Mouse (Mus musculus): ENCODE data around the gene Synj1. TPM values are rescaled to one million over a fixed set of nuclear protein-coding genes. Genes with fewer than 3 reads are reported as not detected.

The Synj1 gene
- polyA plus RNA-seq, 1 experiment, result 15.6 TPM

DNA sequence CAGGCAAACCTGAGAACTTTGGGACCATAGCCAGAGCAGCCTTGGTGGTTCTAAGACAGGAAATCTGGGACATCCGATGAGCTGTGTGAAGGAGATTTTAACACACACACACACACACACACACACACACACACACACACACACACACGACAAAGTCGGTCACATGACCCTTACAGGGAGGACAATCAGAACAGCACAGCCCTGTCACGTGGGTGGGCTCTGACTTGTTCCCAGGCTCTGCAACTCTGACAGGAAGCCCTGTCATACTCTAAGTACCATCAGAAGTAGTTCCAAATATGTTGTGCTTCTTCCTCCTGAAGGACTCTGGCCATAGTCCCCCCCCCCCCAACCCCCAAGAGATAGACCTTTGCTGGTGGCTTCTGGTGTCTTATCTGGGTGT is 109.7 kb downstream of the Synj1 start:
- WGBS, result 53% methylated on average over 4 of the region's 4 CpGs
- no peak for DNase-seq (ENCODE audit: low read depth, low spot score)

DNA sequence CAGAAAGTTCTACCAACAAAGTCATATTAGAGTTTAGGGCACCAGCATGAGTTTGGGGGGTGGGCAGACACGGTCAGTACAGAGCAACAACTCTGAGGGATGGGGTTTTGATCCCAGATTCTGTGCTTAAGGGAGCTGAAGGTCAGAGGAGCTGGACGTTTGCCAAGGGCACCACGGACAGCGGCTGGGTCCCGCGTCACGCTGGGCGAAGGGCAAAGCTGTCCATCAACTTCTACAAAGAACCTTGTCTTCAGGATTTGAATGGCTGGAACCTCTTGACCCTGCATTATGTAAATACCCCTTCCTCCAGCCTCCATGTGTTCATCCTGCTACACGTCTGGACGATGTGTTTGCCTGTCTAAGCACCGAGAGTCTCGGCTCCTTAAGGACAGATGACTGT is 111.6 kb downstream of the Synj1 start:
- WGBS, result 36% methylated on average over 12 of the region's 12 CpGs

DNA sequence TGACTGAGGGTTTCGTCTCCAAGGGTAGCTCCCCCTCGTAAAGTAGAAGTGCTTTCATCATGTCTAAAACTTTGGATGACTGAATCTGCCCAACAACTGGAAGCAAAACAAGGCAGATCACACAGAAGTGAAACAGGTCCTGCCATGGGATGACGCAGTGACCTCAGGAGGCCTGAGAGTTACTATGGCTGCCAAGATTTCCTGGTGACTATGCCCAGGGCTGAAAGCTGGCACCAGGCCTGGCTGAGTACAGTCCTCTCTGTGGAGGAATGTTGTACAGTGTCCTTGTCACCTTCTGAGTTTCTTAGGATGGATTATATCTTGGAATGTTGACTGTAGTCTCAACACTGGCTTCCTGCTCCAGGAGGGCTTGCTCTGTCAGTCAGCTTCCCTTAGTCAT is 113.5 kb downstream of the Synj1 start:
- WGBS, result 79% methylated on average over 3 of the region's 3 CpGs
- DNase-seq (ENCODE audit: low read depth, low spot score), result no peak

More for the DNA sequence above, 111.6 kb downstream of the Synj1 start:
- DNase-seq (ENCODE audit: low read depth, low spot score), result no peak

DNA sequence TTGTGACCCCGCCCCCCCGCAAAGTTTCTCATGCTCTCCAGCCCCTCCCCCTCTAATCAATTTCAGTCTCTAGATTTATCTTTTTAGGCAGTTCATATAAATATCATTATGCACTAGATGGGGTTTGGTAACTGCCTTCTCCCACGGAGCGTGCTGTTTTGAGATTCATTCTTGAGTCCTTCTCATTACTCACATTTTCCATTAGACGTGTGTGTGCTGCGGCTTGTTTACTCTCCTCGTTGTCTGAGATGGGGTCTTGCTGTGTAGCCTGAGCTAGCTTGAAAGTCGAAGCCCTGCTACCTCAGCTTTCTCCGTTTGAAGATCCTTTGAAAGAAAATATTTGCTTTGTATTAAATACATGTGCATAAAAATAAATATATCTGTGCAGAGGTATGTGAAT is 117.3 kb downstream of the Synj1 start:
- DNase-seq (ENCODE audit: low read depth, low spot score), result no peak
- WGBS, result 36% methylated on average over 9 of the region's 9 CpGs

DNA sequence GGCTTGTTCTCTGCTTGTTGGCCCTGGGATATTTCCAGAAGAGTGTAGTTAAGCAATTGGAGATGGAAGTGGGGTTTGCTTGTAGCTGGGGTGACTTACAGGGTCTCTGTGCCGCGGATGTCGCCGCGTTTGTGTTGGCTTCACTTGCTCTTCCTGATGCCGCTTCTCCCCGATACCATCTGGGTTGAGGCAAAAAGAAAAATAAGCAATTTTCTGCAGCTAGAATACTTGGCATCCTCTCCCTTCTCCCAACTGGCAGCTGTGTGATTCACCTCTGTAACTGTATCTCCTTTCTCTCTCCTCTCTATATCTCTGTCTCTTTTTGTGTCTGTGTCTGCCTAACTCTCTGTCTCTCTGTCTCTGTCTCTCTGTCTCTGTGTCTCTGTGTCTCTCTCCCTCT is 118.1 kb downstream of the Synj1 start:
- 78% methylated on average over 7 of the region's 7 CpGs for WGBS
- DNase-seq (ENCODE audit: low read depth, low spot score), result no peak

DNA sequence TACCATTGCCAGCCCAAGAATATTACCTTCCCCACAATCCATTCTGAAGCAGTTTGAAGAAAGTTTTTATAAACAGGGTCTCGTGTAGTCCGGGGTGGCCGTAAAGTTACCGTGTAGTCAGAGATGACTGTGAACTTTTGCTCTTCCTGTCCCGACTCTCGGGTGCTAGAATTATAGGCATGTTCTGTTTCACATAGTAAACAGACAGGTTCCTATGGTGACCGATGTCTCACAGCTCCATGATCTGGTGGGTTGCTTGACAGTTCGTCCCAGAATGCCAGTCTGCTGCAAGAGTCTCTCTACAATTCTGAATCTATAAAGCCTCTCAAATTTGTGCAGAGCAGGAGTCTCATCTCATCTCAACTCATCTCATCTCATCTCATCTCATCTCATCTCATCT is 119.0 kb downstream of the Synj1 start:
- 2% methylated on average over 8 of the region's 8 CpGs for WGBS
- no peak for DNase-seq (ENCODE audit: low read depth, low spot score)

DNA sequence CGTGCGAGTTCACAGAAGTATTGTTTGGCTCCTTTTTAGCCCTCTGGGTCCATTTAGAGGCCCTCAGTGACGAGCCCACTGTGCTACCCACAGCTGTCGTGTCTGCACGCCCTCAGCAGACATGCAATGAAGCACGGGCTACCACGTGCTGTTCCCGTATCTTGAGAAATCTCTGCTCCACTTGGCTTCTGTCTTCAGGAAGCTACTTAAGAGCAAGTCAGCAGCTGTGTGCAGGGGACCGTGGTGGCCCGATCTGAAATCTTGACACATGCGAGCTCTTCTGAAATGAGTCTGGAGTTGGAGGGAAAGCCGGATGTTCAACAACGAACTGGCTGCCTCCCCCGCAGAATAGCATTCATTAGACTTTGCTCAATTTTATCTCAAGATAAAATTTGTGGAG is 119.5 kb downstream of the Synj1 start:
- DNase-seq (ENCODE audit: low read depth, low spot score), result no peak
- 41% methylated on average over 14 of the region's 14 CpGs for WGBS

DNA sequence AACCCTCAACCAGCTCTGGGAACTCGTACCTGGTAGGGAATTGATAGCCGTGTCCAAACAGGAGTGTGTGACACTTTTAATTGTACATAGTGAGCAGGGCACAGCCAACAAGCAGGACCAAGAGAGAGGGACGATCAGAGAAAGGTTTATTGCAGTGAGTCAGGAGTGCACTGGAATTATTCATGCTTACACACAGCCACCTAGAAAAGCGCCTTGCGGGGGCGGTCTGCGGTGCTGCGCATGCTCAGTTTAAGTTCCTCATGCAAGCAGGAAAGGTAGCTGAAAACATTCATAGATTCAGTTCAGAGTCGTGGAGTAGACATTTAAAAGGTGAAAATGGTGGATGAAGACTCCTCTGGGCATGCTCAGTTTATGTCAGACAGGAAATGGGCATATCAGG is 120.4 kb downstream of the Synj1 start:
- 77% methylated on average over 9 of the region's 9 CpGs for WGBS
- no peak for DNase-seq (ENCODE audit: low read depth, low spot score)

Other genes with a start within 250 kb of the Synj1 start
- gene Urb1, start 200.9 kb downstream of the Synj1 start, polyA plus RNA-seq (2012; rRNA removed), result 2.7 and 3.6 TPM in 2 replicates
- 0.45 and 0.67 TPM in 2 replicates for gene Eva1c, start 184.6 kb downstream of the Synj1 start, polyA plus RNA-seq (2012; rRNA removed)
- 8.0 and 9.4 TPM in 2 replicates for gene Cfap298, start 76.2 kb downstream of the Synj1 start, polyA plus RNA-seq (2012; rRNA removed)
- gene Paxbp1, start 33.2 kb upstream of the Synj1 start, polyA plus RNA-seq (2012; rRNA removed), result 10.1 and 20.8 TPM in 2 replicates
- 1.7 and 2.5 TPM in 2 replicates for gene 4932438H23Rik, start 83.8 kb upstream of the Synj1 start, polyA plus RNA-seq (2012; rRNA removed)
- not detected in 2 replicates for gene Olig2, start 214.1 kb upstream of the Synj1 start, polyA plus RNA-seq (2012; rRNA removed)